Mouse (Mus musculus): Measurements from ENCODE around the gene Slc25a24. TPM values are rescaled to one million over a fixed set of nuclear protein-coding genes. Genes with fewer than 3 reads are reported as not detected.

Gene Slc25a24
- 46.2 and 48.2 TPM in 2 replicates for polyA plus RNA-seq (2012; ENCODE audit: insufficient read depth, insufficient read length, missing spikeins)

- TF ChIP-seq POLR2A (IDR thresholded peaks at IDR 0.05; ENCODE audit: borderline replicate concordance, low read depth, low read length) (no peak), CTCF (IDR thresholded peaks at IDR 0.05; ENCODE audit: low read depth, low read length) (no peak)
- Histone ChIP-seq H3K27ac (ENCODE audit: insufficient read depth, low read depth, low read length) (peak within 1 kb of the TSS; percentile 83), H3K4me3 (ENCODE audit: insufficient read depth, low read length) (peak within 1 kb of the TSS; percentile 100), H3K4me1 (ENCODE audit: control insufficient read depth, insufficient read depth, low read length) (peaks cover 15% of the 10 kb centered on the region)
Measured at GRCm38 (mm10) chr3:109122641-109123530, at the start of gene Slc25a24. Gene Slc25a24, plus strand, starts transcription at chr3:109123149.

DNA sequence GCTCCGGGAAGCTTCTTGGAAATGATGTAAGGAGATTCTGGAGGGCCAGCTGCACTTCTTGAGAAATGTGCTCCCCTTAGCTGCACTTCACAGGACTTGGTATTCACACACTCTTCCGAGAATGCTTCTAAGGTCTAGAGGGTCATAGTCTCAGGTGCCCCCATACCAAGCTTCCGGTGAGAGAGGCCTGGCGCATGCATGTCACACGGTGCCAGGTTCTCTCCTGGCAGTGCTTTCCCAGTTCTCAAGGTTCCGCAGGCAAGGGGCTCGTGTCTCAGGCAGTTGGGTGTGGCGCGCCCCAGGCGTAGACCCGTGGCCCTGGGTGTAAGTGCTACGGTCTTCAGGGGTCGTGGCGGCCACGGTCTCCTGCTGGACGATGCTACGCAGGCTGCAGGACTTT lies 42.8 kb upstream of the Slc25a24 start, which contains the start of gene Slc25a54:
Gene Slc25a54, plus strand, starts transcription at position 301 of the 400 bp plus-strand sequence.
- TF ChIP-seq CTCF (IDR thresholded peaks at IDR 0.05; ENCODE audit: low read depth, low read length), result no peak
- TF ChIP-seq POLR2A (IDR thresholded peaks at IDR 0.05; ENCODE audit: borderline replicate concordance, low read depth, low read length), result no peak
- H3K4me3 ChIP-seq (ENCODE audit: insufficient read depth, low read length), result no peak within 1 kb of the TSS
- no peaks in the 10 kb centered on the region for H3K4me1 ChIP-seq (ENCODE audit: control insufficient read depth, insufficient read depth, low read length)
- H3K27ac ChIP-seq (ENCODE audit: insufficient read depth, low read depth, low read length), result no peak within 1 kb of the TSS

GRCm38 (mm10) chr3:109084418-109084817 lies 38.5 kb upstream of the Slc25a24 start:
- TF ChIP-seq POLR2A (IDR thresholded peaks at IDR 0.05; ENCODE audit: borderline replicate concordance, low read depth, low read length), result no peak
- TF ChIP-seq CTCF (IDR thresholded peaks at IDR 0.05; ENCODE audit: low read depth, low read length), result no peak
- H3K4me1 ChIP-seq (ENCODE audit: control insufficient read depth, insufficient read depth, low read length), result no peaks in the 10 kb centered on the region
- H3K27ac ChIP-seq (ENCODE audit: insufficient read depth, low read depth, low read length), result no peak overlapping the region
- no peak overlapping the region for H3K4me3 ChIP-seq (ENCODE audit: insufficient read depth, low read length)

DNA sequence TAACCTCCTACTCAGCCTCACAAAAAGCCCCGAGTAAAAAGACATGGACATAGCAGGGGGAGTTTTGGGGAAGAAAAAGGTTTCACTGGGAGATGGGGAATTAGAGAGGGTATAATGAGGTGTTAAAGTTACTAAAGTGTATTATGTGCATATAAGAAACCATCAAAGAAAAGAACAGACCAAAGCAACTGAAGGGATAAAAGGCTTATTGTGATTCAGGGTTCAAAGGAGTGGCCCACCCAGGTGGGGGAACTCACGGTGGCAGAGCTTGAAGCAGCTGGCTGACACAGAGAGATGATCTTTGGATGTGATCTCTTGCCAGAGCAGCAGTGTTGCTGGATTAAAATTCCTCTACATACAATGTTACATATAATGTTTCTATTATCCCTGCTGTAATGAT lies 34.5 kb upstream of the Slc25a24 start:
- no peaks in the 10 kb centered on the region for H3K4me1 ChIP-seq (ENCODE audit: control insufficient read depth, insufficient read depth, low read length)
- no peak overlapping the region for H3K4me3 ChIP-seq (ENCODE audit: insufficient read depth, low read length)
- TF ChIP-seq POLR2A (IDR thresholded peaks at IDR 0.05; ENCODE audit: borderline replicate concordance, low read depth, low read length) (no peak), CTCF (IDR thresholded peaks at IDR 0.05; ENCODE audit: low read depth, low read length) (no peak)
- H3K27ac ChIP-seq (ENCODE audit: insufficient read depth, low read depth, low read length), result no peak overlapping the region

- Histone ChIP-seq H3K4me1 (ENCODE audit: control insufficient read depth, insufficient read depth, low read length) (no peaks in the 10 kb centered on the region), H3K27ac (ENCODE audit: insufficient read depth, low read depth, low read length) (no peak overlapping the region), H3K4me3 (ENCODE audit: insufficient read depth, low read length) (no peak overlapping the region)
- TF ChIP-seq CTCF (IDR thresholded peaks at IDR 0.05; ENCODE audit: low read depth, low read length) (no peak), POLR2A (IDR thresholded peaks at IDR 0.05; ENCODE audit: borderline replicate concordance, low read depth, low read length) (no peak)
Measured at GRCm38 (mm10) chr3:109104702-109105101, 18.2 kb upstream of the Slc25a24 start.

GRCm38 (mm10) chr3:109117136-109117535 lies 5.8 kb upstream of the Slc25a24 start:
- Histone ChIP-seq H3K4me1 (ENCODE audit: control insufficient read depth, insufficient read depth, low read length) (no peaks in the 10 kb centered on the region), H3K4me3 (ENCODE audit: insufficient read depth, low read length) (no peak overlapping the region), H3K27ac (ENCODE audit: insufficient read depth, low read depth, low read length) (no peak overlapping the region)
- no peak for TF ChIP-seq CTCF (IDR thresholded peaks at IDR 0.05; ENCODE audit: low read depth, low read length)
- no peak for TF ChIP-seq POLR2A (IDR thresholded peaks at IDR 0.05; ENCODE audit: borderline replicate concordance, low read depth, low read length)

GRCm38 (mm10) chr3:109119562-109119961 lies 3.4 kb upstream of the Slc25a24 start:
- H3K4me3 ChIP-seq (ENCODE audit: insufficient read depth, low read length), result no peak overlapping the region
- TF ChIP-seq CTCF (IDR thresholded peaks at IDR 0.05; ENCODE audit: low read depth, low read length) (no peak), POLR2A (IDR thresholded peaks at IDR 0.05; ENCODE audit: borderline replicate concordance, low read depth, low read length) (no peak)
- H3K27ac ChIP-seq (ENCODE audit: insufficient read depth, low read depth, low read length), result no peak overlapping the region
- H3K4me1 ChIP-seq (ENCODE audit: control insufficient read depth, insufficient read depth, low read length), result peaks cover 10% of the 10 kb centered on the region; the same call in 1 of the 2 replicates

- Histone ChIP-seq H3K27ac (ENCODE audit: insufficient read depth, low read depth, low read length) (no peak overlapping the region), H3K4me3 (ENCODE audit: insufficient read depth, low read length) (no peak overlapping the region), H3K4me1 (ENCODE audit: control insufficient read depth, insufficient read depth, low read length) (peaks cover 11% of the 10 kb centered on the region; the same call in 1 of the 2 replicates)
- no peak for TF ChIP-seq POLR2A (IDR thresholded peaks at IDR 0.05; ENCODE audit: borderline replicate concordance, low read depth, low read length)
- no peak for TF ChIP-seq CTCF (IDR thresholded peaks at IDR 0.05; ENCODE audit: low read depth, low read length)
Measured at GRCm38 (mm10) chr3:109119973-109120372, 3.0 kb upstream of the Slc25a24 start.

DNA sequence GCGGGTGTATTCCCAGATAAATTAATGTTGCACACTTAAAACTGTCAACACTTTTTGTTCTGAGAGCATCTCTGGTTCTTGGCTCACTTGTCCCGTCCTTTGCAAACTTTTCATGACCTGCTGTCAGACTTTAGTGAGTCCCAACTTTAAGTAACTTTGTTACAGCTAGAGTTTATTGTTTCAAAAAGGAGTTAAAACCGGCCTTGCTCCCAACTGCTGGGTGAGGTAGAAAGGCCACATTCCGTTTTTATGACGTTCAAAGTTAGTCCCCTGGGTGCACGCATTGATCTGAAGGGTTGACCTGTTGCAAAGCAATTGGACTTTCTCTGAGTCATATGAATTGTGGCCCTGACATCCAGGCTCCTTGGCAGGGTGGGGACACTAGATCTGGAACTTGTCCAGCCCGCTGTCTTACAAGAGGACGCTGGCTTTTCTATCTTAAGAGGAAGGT lies 607 bp downstream of the Slc25a24 start:
- Histone ChIP-seq H3K4me3 (ENCODE audit: insufficient read depth, low read length) (peak overlapping the region; percentile 100), H3K4me1 (ENCODE audit: control insufficient read depth, insufficient read depth, low read length) (peaks cover 15% of the 10 kb centered on the region), H3K27ac (ENCODE audit: insufficient read depth, low read depth, low read length) (peak overlapping the region; percentile 83)
- TF ChIP-seq POLR2A (IDR thresholded peaks at IDR 0.05; ENCODE audit: borderline replicate concordance, low read depth, low read length) (no peak), CTCF (IDR thresholded peaks at IDR 0.05; ENCODE audit: low read depth, low read length) (no peak)

DNA sequence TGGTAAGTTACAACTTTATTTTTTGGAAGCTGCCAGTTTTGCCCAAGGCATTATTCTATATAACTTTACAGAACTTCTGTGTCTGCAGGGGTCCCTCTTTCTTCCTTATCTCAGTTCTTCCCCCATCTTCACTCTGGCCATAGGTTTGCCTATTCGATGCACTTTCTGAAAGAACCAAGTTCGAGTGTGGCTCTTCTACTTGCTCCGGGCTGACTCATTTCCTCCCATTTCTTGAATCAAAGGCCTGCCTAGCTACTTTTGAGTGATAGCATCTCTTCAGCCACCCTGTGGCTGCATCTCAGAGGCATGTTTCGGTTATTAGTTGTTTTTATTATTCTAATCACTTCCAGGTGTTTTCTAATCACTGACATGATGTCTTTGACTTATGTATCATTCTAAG lies 1.1 kb downstream of the Slc25a24 start:
- no peak for TF ChIP-seq POLR2A (IDR thresholded peaks at IDR 0.05; ENCODE audit: borderline replicate concordance, low read depth, low read length)
- no peak for TF ChIP-seq CTCF (IDR thresholded peaks at IDR 0.05; ENCODE audit: low read depth, low read length)
- peaks cover 15% of the 10 kb centered on the region for H3K4me1 ChIP-seq (ENCODE audit: control insufficient read depth, insufficient read depth, low read length)
- no peak overlapping the region for H3K27ac ChIP-seq (ENCODE audit: insufficient read depth, low read depth, low read length)
- peak overlapping the region; percentile 100 for H3K4me3 ChIP-seq (ENCODE audit: insufficient read depth, low read length)
